Comparison of ENCODE assay signal across 8 mouse cellular contexts in genomic region chr6:59023455-59024163, GRCm38 (mm10). TPM values are rescaled to one million over a fixed set of nuclear protein-coding genes. Genes with fewer than 3 reads are reported as not detected.
DNase-seq lines count a peak whose midpoint lies in the region; ATAC-seq and TF ChIP-seq lines count a peak whose summit lies in the region.

No protein-coding gene starts in this region.

- no peaks in the 10 kb centered on the region for H3K4me1 ChIP-seq in lung, embryonic 16.5 days (replicated peaks; ENCODE audit: control insufficient read depth, insufficient read depth, low read length)
- peaks cover 3% of the 10 kb centered on the region; the same call in 1 of the 2 replicates for H3K4me1 ChIP-seq in limb, embryonic 12.5 days (replicated peaks)
- no peaks in the 10 kb centered on the region for H3K4me1 ChIP-seq in olfactory bulb, adult 2 months (ENCODE audit: control insufficient read depth, insufficient read depth, low read length)

- H3K4me2 ChIP-seq in lung, embryonic 16.5 days (ENCODE audit: low read depth, low read length) = peak overlapping the region; percentile 52
- H3K4me2 ChIP-seq in limb, embryonic 12.5 days = peak overlapping the region; percentile 60

- no peak for TF ChIP-seq CTCF in olfactory bulb, adult 2 months (IDR thresholded peaks at IDR 0.05; ENCODE audit: insufficient read depth, low read depth, low read length)

- no peak for TF ChIP-seq POLR2A in olfactory bulb, adult 2 months (IDR thresholded peaks at IDR 0.05; ENCODE audit: insufficient read depth, low read depth, low read length)

- no peaks in the 10 kb centered on the region for H3K36me3 ChIP-seq in lung, embryonic 16.5 days (ENCODE audit: control insufficient read depth, insufficient read depth, low read length)
- no peaks in the 10 kb centered on the region for H3K36me3 ChIP-seq in limb, embryonic 12.5 days

- 35% methylated on average over 6 of the region's 6 CpGs for WGBS in lung, embryonic 16.5 days
- WGBS in limb, embryonic 12.5 days = 60% methylated on average over 6 of the region's 6 CpGs
- WGBS in olfactory bulb, adult 2 months = 22% methylated on average over 6 of the region's 6 CpGs

- peaks cover 2% of the 10 kb centered on the region; the same call in 1 of the 2 replicates for H3K9me3 ChIP-seq in lung, embryonic 16.5 days (ENCODE audit: control insufficient read depth, low read length)
- no peaks in the 10 kb centered on the region for H3K9me3 ChIP-seq in limb, embryonic 12.5 days

- no peaks in the 10 kb centered on the region for H3K27me3 ChIP-seq in lung, embryonic 16.5 days (ENCODE audit: control insufficient read depth, insufficient read depth, low read depth, low read length)
- H3K27me3 ChIP-seq in limb, embryonic 12.5 days = no peaks in the 10 kb centered on the region

- peak overlapping the region; percentile 63 for H3K9ac ChIP-seq in lung, embryonic 16.5 days (ENCODE audit: low read length)
- H3K9ac ChIP-seq in limb, embryonic 12.5 days (replicated peaks) = peak overlapping the region; percentile 56

- peak overlapping the region; percentile 77 for H3K27ac ChIP-seq in lung, embryonic 16.5 days (ENCODE audit: low read length)
- peak overlapping the region; percentile 70; the same call in 1 of the 2 replicates for H3K27ac ChIP-seq in limb, embryonic 12.5 days
- peak overlapping the region; percentile 17; the same call in 1 of the 2 replicates for H3K27ac ChIP-seq in olfactory bulb, adult 2 months (ENCODE audit: insufficient read depth, low read depth, low read length)

- H3K4me3 ChIP-seq in lung, embryonic 16.5 days (ENCODE audit: low read length) = peak overlapping the region; percentile 65
- H3K4me3 ChIP-seq in limb, embryonic 12.5 days (replicated peaks) = peak overlapping the region; percentile 52
- H3K4me3 ChIP-seq in olfactory bulb, adult 2 months (ENCODE audit: insufficient read depth, low read depth, low read length) = peak overlapping the region; percentile 72; the same call in 1 of the 2 replicates

- DNase-seq in cerebellum, adult 11-12 months = no peak
- no peak for DNase-seq in lung, adult 18-20 months
- DNase-seq in T-cell, adult 2 months (ENCODE audit: low spot score) = no peak
- DNase-seq in left cerebral cortex, postnatal 10 days (ENCODE audit: extremely low spot score in 1 of 2, low spot score in 2 of 2) = no peak

- peak; percentile 28 for ATAC-seq in cerebellum, adult (ENCODE audit: insufficient number of reproducible peaks, low FRiP score, low TSS enrichment)
- no peak for ATAC-seq in lung, embryonic 16.5 days (ENCODE audit: low read depth)
- no peak for ATAC-seq in limb, embryonic 12.5 days (ENCODE audit: insufficient number of reproducible peaks, insufficient read depth, low FRiP score, low TSS enrichment, low read depth)

- intact Hi-C loops in left cerebral cortex, postnatal 10 days (cut with DNase I) = no loop called here

RNA-seq across cellular contexts. Expression of gene Fam13a, which starts 0.7 kb away (rescaled TPM):
- 27.3 and 33.3 TPM in 2 replicates for polyA plus RNA-seq in lung, embryonic 16.5 days (2015; fragmentation: Nextera tagmentation; extraction: Ambion mirVana)
- polyA plus RNA-seq in limb, embryonic 12.5 days (2016; fragmentation: Nextera tagmentation; extraction: Ambion mirVana) = 5.0 and 5.5 TPM in 2 replicates
- polyA plus RNA-seq in olfactory bulb, adult 2 months (2012; ENCODE audit: insufficient read depth, insufficient read length, low replicate concordance, missing spikeins) = not detected in 2 replicates
- 10 to 100 TPM; 12.3 to 12.7 TPM for total RNA-seq in left cerebral cortex, postnatal 10 days (2021)

Comparison
In these comparisons a context has a peak if more than half of its experiments do, and no peak if none do; other contexts are left out.
1. H3K27ac ChIP-seq: peak in every context shown above with its lines; median percentile 77 in lung, embryonic 16.5 days; 70 in limb, embryonic 12.5 days; 17 in olfactory bulb, adult 2 months.